10 mouse cellular contexts compared by ENCODE assay signal in genomic region chr1:181226850-181227249, GRCm38 (mm10). TPM values are rescaled to one million over a fixed set of nuclear protein-coding genes. Genes with fewer than 3 reads are reported as not detected.
A peak's percentile ranks its signal among the peaks of the same experiment; 100 is the strongest.
DNase-seq lines count a peak whose midpoint lies in the region; ATAC-seq and TF ChIP-seq lines count a peak whose summit lies in the region.
"Had no signal": no experiment of that assay in that cellular context is flagged by ENCODE, and none has a peak within 500 bp of the region (broad histone marks: within the 10 kb centered on the region; RNA-seq: fewer than 3 reads in every experiment).

No protein-coding gene starts in this region.

- TF ChIP-seq CTCF in G1E (IDR thresholded peaks at IDR 0.05; ENCODE audit: low read depth, low read length) = no peak

- 19% methylated on average over 11 of the region's 11 CpGs for WGBS in liver, embryonic 13.5 days (ENCODE audit: insufficient replicate concordance)
- 29% methylated on average over 11 of the region's 11 CpGs for WGBS in liver, embryonic 11.5 days
- 21% methylated on average over 11 of the region's 11 CpGs for WGBS in heart, embryonic 13.5 days

- no peak for DNase-seq in liver, embryonic 13.5 days
- no peak for DNase-seq in liver, embryonic 11.5 days (ENCODE audit: low spot score)
- no peak for DNase-seq in G1E (ENCODE audit: low spot score)
- DNase-seq in layer of hippocampus, postnatal 36 days = no peak
- no peak for DNase-seq in embryo, embryonic 10 days (ENCODE audit: low spot score)
- DNase-seq in left cerebral cortex, postnatal 14 days (ENCODE audit: low spot score in 2 of 2) = no peak

- no peaks in the 10 kb centered on the region for H3K27me3 ChIP-seq in liver, embryonic 13.5 days
- H3K27me3 ChIP-seq in liver, embryonic 11.5 days (replicated peaks; ENCODE audit: control insufficient read depth, insufficient read depth, low read length) = no peaks in the 10 kb centered on the region
- H3K27me3 ChIP-seq in G1E (ENCODE audit: insufficient read depth, low read length) = peaks cover 4% of the 10 kb centered on the region; the same call in 1 of the 2 replicates
- H3K27me3 ChIP-seq in heart, embryonic 13.5 days (replicated peaks) = no peaks in the 10 kb centered on the region
- H3K27me3 ChIP-seq: forebrain, embryonic 13.5 days had no signal

- no peak overlapping the region for H3K4me3 ChIP-seq in liver, embryonic 13.5 days (replicated peaks)
- no peak overlapping the region for H3K4me3 ChIP-seq in liver, embryonic 11.5 days (ENCODE audit: low read depth, low read length)
- no peak overlapping the region for H3K4me3 ChIP-seq in G1E (ENCODE audit: low read depth, low read length)
- H3K4me3 ChIP-seq in heart, embryonic 13.5 days = no peak overlapping the region
- H3K4me3 ChIP-seq: forebrain, embryonic 13.5 days had no signal

- peak overlapping the region; percentile 30; the same call in 1 of the 2 replicates for H3K9ac ChIP-seq in liver, embryonic 13.5 days
- H3K9ac ChIP-seq in liver, embryonic 11.5 days (ENCODE audit: low read depth, low read length) = no peak overlapping the region
- H3K9ac ChIP-seq in heart, embryonic 13.5 days = peak overlapping the region; percentile 64
- H3K9ac ChIP-seq: forebrain, embryonic 13.5 days had no signal

- intact Hi-C loops in left cerebral cortex, postnatal 14 days (cut with DNase I) = no loop called here

- no peak overlapping the region for H3K4me2 ChIP-seq in liver, embryonic 13.5 days
- no peak overlapping the region for H3K4me2 ChIP-seq in liver, embryonic 11.5 days
- H3K4me2 ChIP-seq in heart, embryonic 13.5 days = peak overlapping the region; percentile 22
- H3K4me2 ChIP-seq: forebrain, embryonic 13.5 days had no signal

- 0 out of 2 replicates have a peak overlapping the region, but pooled peaks have one; percentile 20 for H3K27ac ChIP-seq in liver, embryonic 13.5 days
- no peak overlapping the region for H3K27ac ChIP-seq in liver, embryonic 11.5 days (ENCODE audit: low read depth, low read length)
- peak overlapping the region; percentile 70 for H3K27ac ChIP-seq in heart, embryonic 13.5 days (replicated peaks)
- H3K27ac ChIP-seq: forebrain, embryonic 13.5 days; hindbrain, postnatal 0 days had no signal

- no peaks in the 10 kb centered on the region for H3K9me3 ChIP-seq in liver, embryonic 13.5 days (replicated peaks)
- H3K9me3 ChIP-seq in liver, embryonic 11.5 days (ENCODE audit: control insufficient read depth, low read length) = no peaks in the 10 kb centered on the region
- no peaks in the 10 kb centered on the region for H3K9me3 ChIP-seq in G1E (replicated peaks)
- no peaks in the 10 kb centered on the region for H3K9me3 ChIP-seq in heart, embryonic 13.5 days
- H3K9me3 ChIP-seq: forebrain, embryonic 13.5 days had no signal

- no peak for ATAC-seq in liver, embryonic 13.5 days (ENCODE audit: low read depth)
- no peak; the same call in 1 of the 2 replicates for ATAC-seq in liver, embryonic 11.5 days (replicated peaks; ENCODE audit: low FRiP score)
- ATAC-seq in G1E (ENCODE audit: extremely low read depth, insufficient number of reproducible peaks, low FRiP score, poor library complexity, severe bottlenecking) = peak; percentile 84
- no peak for ATAC-seq in heart, embryonic 13.5 days (ENCODE audit: extremely low read depth, insufficient number of reproducible peaks, low FRiP score, low TSS enrichment)
- 0 out of 2 replicates have a peak, but pooled peaks have one; percentile 9 for ATAC-seq in megakaryocyte-erythroid progenitor cell, adult 5-6 weeks (replicated peaks; ENCODE audit: low FRiP score, low TSS enrichment, poor library complexity, severe bottlenecking)
- ATAC-seq: forebrain, embryonic 13.5 days; hindbrain, postnatal 0 days had no signal

- H3K4me1 ChIP-seq in liver, embryonic 13.5 days (replicated peaks) = peaks cover 71% of the 10 kb centered on the region
- peaks cover 13% of the 10 kb centered on the region for H3K4me1 ChIP-seq in liver, embryonic 11.5 days (replicated peaks; ENCODE audit: control insufficient read depth, insufficient read depth, low read length)
- peaks cover 30% of the 10 kb centered on the region for H3K4me1 ChIP-seq in G1E (ENCODE audit: insufficient read depth, low read depth, low read length)
- peaks cover 35% of the 10 kb centered on the region for H3K4me1 ChIP-seq in heart, embryonic 13.5 days
- H3K4me1 ChIP-seq: forebrain, embryonic 13.5 days had no signal

- no peaks in the 10 kb centered on the region for H3K36me3 ChIP-seq in liver, embryonic 13.5 days
- H3K36me3 ChIP-seq in liver, embryonic 11.5 days (ENCODE audit: control insufficient read depth, insufficient read depth, low read length) = no peaks in the 10 kb centered on the region
- peaks cover 12% of the 10 kb centered on the region for H3K36me3 ChIP-seq in G1E (replicated peaks)
- no peaks in the 10 kb centered on the region for H3K36me3 ChIP-seq in heart, embryonic 13.5 days

RNA-seq across cellular contexts. Expression of gene Wdr26, which starts 15.0 kb away (rescaled TPM):
- polyA plus RNA-seq in liver, embryonic 13.5 days (2015; fragmentation: Nextera tagmentation; extraction: Ambion mirVana) = 55.6 and 62.5 TPM in 2 replicates
- 33.8 and 40.0 TPM in 2 replicates for polyA plus RNA-seq in liver, embryonic 11.5 days (2014; fragmentation: Nextera tagmentation; extraction: Ambion mirVana)
- 239 and 297 TPM in 2 replicates for total RNA-seq in G1E (2014; fragmentation: Nextera tagmentation)
- total RNA-seq in G1E (2017) = 96.4 and 101 TPM in 2 replicates
- 28.1 and 39.9 TPM in 2 replicates for polyA plus RNA-seq in G1E (2012)
- polyA plus RNA-seq in heart, embryonic 13.5 days (2015; fragmentation: Nextera tagmentation; extraction: Ambion mirVana) = 25.9 and 26.7 TPM in 2 replicates
- total RNA-seq in megakaryocyte-erythroid progenitor cell, adult 5-6 weeks (2014; fragmentation: Nextera tagmentation) = 93.5 and 155 TPM in 2 replicates
- 84.8 and 102 TPM in 2 replicates for total RNA-seq in megakaryocyte-erythroid progenitor cell, adult 5-6 weeks (2017)
- total RNA-seq in layer of hippocampus, postnatal 36 days (2021) = 100 to 1,000 TPM; 119 to 122 TPM
- 100 to 1,000 TPM; 119 to 126 TPM for total RNA-seq in left cerebral cortex, postnatal 14 days (2021)

Comparison
In these comparisons a context has a peak if more than half of its experiments do, and no peak if none do; other contexts are left out.
1. ATAC-seq: peak in G1E (single experiment) and megakaryocyte-erythroid progenitor cell, adult 5-6 weeks (single experiment); none in liver, embryonic 13.5 days (single experiment), liver, embryonic 11.5 days (single experiment) and heart, embryonic 13.5 days (single experiment).